Mouse (Mus musculus): Measurements from ENCODE around the gene Plpp7.

- no peak for TF ChIP-seq POLR2A (IDR thresholded peaks at IDR 0.05; ENCODE audit: insufficient read depth, low read depth, low read length)
- no peak for TF ChIP-seq CTCF (IDR thresholded peaks at IDR 0.05; ENCODE audit: insufficient read depth, low read depth, low read length)
Observed at GRCm38 (mm10) chr2:32089606-32090005, 5.7 kb upstream of the Plpp7 start.
